Mouse (Mus musculus) testis, adult 2 months (tissue): Measurements from ENCODE around the gene Dffa.

Experiments used
- CTCF ChIP-seq: fragments of 200-500 bp; IDR thresholded peaks from 2 replicates; pipeline ENCODE4 v1.5.1; 2012; ENCODE audit warnings: low read depth, mild to moderate bottlenecking, inconsistent platforms, low read length, moderate library complexity; ENCODE audit not compliant: control insufficient read depth, insufficient read depth, insufficient replicate concordance
- POLR2A ChIP-seq: fragments of 200-500 bp; IDR thresholded peaks from 2 replicates; pipeline ENCODE4 v1.6.1; 2012; ENCODE audit warnings: low read depth, mild to moderate bottlenecking, inconsistent platforms, low read length, moderate library complexity; ENCODE audit not compliant: control insufficient read depth

- no peak for TF ChIP-seq CTCF
- TF ChIP-seq POLR2A, result peak; percentile 54; the same call in 1 of the 2 replicates
These were observed at the start of gene Dffa for GRCm38 (mm10) chr4:149103875-149104561.
